Mouse (Mus musculus) v-Abl transformed pro-B cells (cell line): ENCODE measurements around the gene Xirp1.

Experiments
- in situ Hi-C, 2 experiments: fragments of 400-800 bp; cut with MboI; formaldehyde crosslinking; loops; one replicate each; pipeline ENCODE4 v1.15.1; 2025; ENCODE audit not compliant: unreplicated experiment in 2 of 2

Xirp1 gene

DNA sequence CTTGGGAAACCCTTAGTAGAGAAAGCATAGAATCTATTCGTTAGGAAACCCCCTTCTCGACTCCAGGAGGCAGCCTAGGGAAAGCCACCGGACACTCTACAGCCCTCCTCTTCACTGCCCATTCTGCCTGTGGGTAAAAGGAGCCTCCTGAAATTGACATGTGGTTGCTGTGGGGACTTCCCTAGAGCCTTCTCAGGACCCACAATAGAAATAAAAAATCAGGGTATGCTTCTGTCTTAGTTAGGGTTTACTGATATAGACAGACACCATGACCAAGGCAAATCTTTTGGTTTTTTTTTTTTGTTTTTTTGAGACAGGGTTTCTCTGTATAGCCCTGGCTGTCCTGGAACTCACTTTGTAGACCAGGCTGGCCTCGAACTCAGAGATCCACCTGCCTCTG is 27.3 kb downstream of the Xirp1 start:
- in situ Hi-C loops = loop anchor here (25.0 kb wide), 3 partner anchors 1291 to 1891 kb away; partner anchors contain the start of genes Ackr2 (in 1 of the 2), Trak1 (in 1 of the 2) and Ulk4 (in 1 of the 2)

DNA sequence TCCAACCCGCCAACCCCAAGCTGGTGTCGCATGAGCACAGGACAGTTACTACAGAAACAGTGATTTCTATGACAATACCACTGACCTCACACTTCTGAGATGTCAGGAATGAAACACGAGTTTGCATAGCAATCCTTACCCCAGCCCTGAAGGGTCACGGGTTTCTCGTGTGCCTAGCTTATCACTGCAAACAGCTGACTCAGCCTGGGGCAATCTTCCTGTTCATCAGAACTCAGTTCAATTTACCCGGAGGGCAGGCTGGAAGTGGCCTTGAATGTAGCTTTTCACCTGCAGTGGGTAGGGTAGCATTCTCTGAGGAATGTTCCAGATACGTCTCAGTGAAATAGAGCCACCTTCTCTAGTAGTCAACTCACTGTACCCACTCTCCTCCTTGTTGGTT is 29.2 kb downstream of the Xirp1 start:
- in situ Hi-C loops = loop anchor here (25.0 kb wide), 3 partner anchors 1293 to 1893 kb away; partner anchors contain the start of genes Ackr2 (in 1 of the 2), Trak1 (in 1 of the 2) and Ulk4 (in 1 of the 2)

- in situ Hi-C loops = loop anchor here (25.0 kb wide), 3 partner anchors 1294 to 1894 kb away; partner anchors contain the start of genes Ackr2 (in 1 of the 2), Trak1 (in 1 of the 2) and Ulk4 (in 1 of the 2)
These were observed 30.1 kb downstream of the Xirp1 start for GRCm38 (mm10) chr9:119993092-119993844.

DNA sequence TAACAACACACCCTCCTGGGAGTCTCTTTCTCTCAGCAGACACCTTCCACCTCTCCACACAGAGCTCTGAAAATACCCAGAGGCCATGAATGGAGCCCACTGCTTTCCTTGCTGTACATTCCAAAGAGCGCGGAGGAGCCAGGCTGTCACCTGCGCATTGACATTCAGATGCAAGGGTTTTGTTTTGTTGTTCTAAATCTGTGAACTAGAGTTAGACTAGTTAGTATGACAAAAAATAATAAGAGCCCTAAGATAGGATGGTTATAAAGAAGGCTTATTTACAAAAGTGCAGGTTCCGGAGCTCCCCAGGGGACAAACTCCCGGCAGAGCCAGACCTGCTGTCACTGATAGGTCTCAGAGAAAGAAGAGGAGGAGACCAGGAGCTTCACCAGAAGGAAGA is 32.1 kb downstream of the Xirp1 start:
- in situ Hi-C loops = loop anchor here (25.0 kb wide), 3 partner anchors 1296 to 1896 kb away; partner anchors contain the start of genes Ackr2 (in 1 of the 2), Trak1 (in 1 of the 2) and Ulk4 (in 1 of the 2)

GRCm38 (mm10) chr9:119988304-119988703 is 35.1 kb downstream of the Xirp1 start:
- in situ Hi-C loops = loop anchor here (25.0 kb wide), 3 partner anchors 1299 to 1899 kb away; partner anchors contain the start of genes Ackr2 (in 1 of the 2), Trak1 (in 1 of the 2) and Ulk4 (in 1 of the 2)

DNA sequence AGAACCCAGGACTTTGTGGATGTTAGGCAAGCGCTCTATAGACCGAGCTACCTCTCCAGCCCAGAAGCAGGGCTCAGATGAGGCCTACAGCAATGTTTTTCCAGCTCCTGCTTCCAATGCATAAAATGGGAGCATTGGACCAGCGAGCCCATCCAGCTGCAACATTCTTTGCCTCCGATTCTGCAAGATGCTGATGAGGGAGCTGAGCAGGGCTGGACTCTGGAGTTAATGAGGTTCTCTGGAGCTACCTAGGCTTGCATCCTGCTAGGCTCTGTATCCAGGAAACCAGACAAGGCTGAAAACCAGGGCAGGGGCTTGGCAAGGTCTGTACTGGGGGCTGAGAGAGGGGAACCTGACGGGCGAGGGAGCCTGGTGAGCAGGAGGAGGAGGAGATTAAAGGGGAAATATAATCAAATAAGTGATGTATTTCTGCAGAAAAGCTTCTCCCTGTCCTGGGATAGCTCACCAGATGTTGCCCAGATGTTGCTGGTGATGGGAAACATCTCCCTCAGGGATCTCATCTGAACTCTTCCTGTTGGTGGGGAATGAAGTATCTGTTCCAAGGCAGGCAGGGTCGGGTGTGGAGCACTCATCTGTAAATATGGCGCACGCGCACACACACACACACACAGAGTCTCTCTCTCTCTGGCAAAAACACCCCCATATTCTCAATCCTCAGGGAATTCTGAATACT is 37.4 kb downstream of the Xirp1 start:
- in situ Hi-C loops = loop anchor here (25.0 kb wide), 3 partner anchors 1301 to 1901 kb away; partner anchors contain the start of genes Ackr2 (in 1 of the 2), Trak1 (in 1 of the 2) and Ulk4 (in 1 of the 2)

DNA sequence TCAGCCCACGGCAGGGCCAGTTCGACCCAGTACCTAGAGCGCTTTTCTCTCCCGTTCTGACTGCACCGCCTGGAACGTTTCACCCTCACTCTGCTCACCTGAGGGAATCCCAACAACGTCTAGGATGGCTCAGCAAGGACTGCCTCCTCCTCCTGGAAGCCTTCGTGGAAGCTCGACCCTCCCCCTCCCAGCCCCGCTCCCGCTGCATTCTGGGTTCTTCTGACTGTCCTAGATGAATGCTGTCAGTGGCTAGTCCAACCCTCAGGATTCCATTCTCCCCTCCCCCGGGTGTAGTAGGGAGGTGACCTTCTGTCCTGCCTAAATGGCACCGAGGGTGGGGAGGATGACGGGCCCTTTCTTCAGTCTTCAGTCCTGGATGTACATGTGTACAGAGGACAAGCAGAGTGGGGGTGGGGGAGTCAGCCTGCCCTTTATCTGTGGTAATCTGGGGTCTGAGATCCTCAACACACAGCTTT is 38.8 kb downstream of the Xirp1 start, which contains the start of gene Csrnp1:
Gene Csrnp1, minus strand, starts transcription at position 123 of the 476 bp plus-strand sequence.
- in situ Hi-C loops = loop anchor here (25.0 kb wide), 3 partner anchors 1303 to 1903 kb away; partner anchors contain the start of genes Ackr2 (in 1 of the 2), Trak1 (in 1 of the 2) and Ulk4 (in 1 of the 2)

- in situ Hi-C loops = loop anchor here (25.0 kb wide), 3 partner anchors 1303 to 1903 kb away; partner anchors contain the start of genes Ackr2 (in 1 of the 2), Trak1 (in 1 of the 2) and Ulk4 (in 1 of the 2)
These were observed 39.5 kb downstream of the Xirp1 start for GRCm38 (mm10) chr9:119983585-119984535.

DNA sequence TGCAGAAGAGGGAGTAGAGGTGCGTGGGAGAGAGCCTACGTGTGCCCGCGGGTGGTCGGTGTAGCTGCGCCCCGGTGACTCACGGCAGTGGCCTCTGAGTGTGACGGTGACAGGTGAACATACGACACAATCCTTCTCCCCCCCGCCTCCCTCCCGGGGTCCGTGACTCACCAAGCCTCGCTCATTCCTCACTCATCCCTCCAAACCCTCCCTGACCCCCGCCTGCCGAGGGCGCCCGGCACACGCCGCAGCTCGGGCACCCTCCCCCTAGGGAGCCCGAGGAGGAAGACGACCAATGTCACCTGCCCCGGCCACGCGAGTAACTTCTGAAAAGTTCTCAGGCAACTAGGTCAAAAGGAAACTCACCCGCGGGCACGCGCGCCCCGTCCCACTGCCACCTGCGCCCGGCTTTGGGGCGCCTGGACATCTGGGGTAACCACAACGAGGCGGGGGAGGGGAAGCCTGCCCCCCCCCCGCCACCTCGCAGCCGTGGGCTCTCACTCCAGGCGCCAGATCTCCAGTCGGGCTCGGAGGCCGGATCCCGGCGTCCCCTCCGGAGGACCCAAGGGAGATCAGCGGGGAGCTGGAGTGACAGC is 40.3 kb downstream of the Xirp1 start:
- in situ Hi-C loops = loop anchor here (25.0 kb wide), 3 partner anchors 1304 to 1904 kb away; partner anchors contain the start of genes Ackr2 (in 1 of the 2), Trak1 (in 1 of the 2) and Ulk4 (in 1 of the 2)

- in situ Hi-C loops = loop anchor here (25.0 kb wide), 3 partner anchors 1305 to 1905 kb away; partner anchors contain the start of genes Ackr2 (in 1 of the 2), Trak1 (in 1 of the 2) and Ulk4 (in 1 of the 2)
These were observed 41.1 kb downstream of the Xirp1 start for GRCm38 (mm10) chr9:119982241-119982811.

GRCm38 (mm10) chr9:119981183-119982179 is 41.9 kb downstream of the Xirp1 start:
- in situ Hi-C loops = loop anchor here (25.0 kb wide), 3 partner anchors 1306 to 1906 kb away; partner anchors contain the start of genes Ackr2 (in 1 of the 2), Trak1 (in 1 of the 2) and Ulk4 (in 1 of the 2)

DNA sequence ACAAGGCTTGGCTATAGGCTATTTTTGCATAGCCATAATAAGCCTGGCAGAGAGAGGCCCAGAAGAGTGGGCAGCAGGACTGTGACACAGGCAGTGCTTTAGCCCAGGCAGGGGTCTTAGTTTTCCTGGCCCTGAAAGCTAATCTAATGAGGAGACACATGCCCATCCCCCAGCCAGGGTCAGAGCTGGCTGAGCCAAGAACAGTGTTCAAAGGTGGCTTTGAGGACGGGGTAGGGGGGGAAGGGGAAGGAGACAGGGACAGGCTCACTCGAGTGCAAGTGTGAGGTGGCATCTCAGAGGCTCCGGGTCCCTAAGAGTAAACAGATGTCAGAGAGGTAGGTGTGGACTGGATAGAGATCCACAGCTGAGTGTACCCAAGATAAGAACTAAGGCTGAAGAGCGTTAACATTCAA is 42.6 kb downstream of the Xirp1 start:
- in situ Hi-C loops = loop anchor here (25.0 kb wide), 3 partner anchors 1307 to 1907 kb away; partner anchors contain the start of genes Ackr2 (in 1 of the 2), Trak1 (in 1 of the 2) and Ulk4 (in 1 of the 2)

DNA sequence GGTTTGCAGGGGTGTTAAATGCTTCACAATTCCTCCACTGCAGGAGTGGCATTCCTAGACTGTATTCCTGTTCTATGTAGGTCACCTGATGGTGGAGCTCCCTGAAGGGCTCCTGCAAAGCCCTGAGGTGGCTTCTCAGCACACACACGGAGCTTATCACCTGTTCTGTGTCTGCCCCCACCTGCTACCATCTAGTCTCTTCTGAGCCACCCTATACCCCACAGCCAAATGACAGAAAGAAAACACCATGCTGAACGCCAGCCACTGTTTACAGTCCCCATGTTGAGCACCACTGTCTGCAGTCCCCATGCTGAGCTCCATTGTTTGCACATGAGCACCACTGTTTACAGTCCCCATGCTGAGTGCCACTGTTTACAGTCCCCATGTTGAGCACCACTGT is 43.6 kb downstream of the Xirp1 start:
- in situ Hi-C loops = loop anchor here (25.0 kb wide), 3 partner anchors 1308 to 1908 kb away; partner anchors contain the start of genes Ackr2 (in 1 of the 2), Trak1 (in 1 of the 2) and Ulk4 (in 1 of the 2)

- in situ Hi-C loops = loop anchor here (25.0 kb wide), 3 partner anchors 1308 to 1908 kb away; partner anchors contain the start of genes Ackr2 (in 1 of the 2), Trak1 (in 1 of the 2) and Ulk4 (in 1 of the 2)
These were observed 44.5 kb downstream of the Xirp1 start for GRCm38 (mm10) chr9:119978811-119979441.

DNA sequence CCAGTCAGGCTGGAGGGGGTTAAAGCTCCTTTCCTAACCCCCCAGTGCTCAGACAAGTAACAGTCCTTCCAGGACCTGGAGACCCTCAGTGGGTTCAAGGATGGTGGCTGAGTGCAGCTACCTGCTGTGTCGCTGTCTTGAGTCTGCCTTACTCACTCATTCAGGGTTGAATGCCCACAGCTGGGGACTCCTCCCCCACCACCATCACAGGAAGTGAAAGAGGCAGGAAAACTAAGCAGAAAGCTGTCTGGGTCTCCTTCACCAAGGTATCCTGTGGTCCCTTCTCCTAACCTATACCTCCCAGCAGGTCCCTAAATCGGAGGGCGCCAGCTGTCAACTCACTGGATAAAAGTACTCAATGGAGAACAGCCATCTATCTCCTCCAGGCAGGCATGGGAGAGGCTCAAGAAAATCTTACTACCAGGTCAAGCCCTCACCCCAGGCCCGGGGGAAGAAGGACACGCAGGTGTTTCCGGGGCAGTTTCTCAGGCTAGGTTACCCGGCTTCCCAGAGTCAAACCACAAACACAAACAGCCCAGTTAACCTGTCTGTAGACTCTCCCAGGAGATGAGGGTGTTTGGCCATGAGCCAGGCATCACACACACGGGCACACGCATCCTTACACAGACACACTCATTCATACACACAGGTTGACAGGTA is 45.1 kb downstream of the Xirp1 start:
- in situ Hi-C loops = loop anchor here (25.0 kb wide), 3 partner anchors 1309 to 1909 kb away; partner anchors contain the start of genes Ackr2 (in 1 of the 2), Trak1 (in 1 of the 2) and Ulk4 (in 1 of the 2)
